Mouse (Mus musculus): ENCODE data around the gene Rock2.

Gene Rock2

GRCm38 (mm10) chr12:16872006-16872405 lies 22.7 kb upstream of the Rock2 start:
- DNase-seq (ENCODE audit: low spot score): no peak

GRCm38 (mm10) chr12:16872926-16873464 lies 21.7 kb upstream of the Rock2 start:
- no peak for DNase-seq (ENCODE audit: low spot score)

- no peak for DNase-seq (ENCODE audit: low spot score)
These were observed 21.1 kb upstream of the Rock2 start for GRCm38 (mm10) chr12:16873549-16873948.

- no peak for DNase-seq (ENCODE audit: low spot score)
These were observed 20.6 kb upstream of the Rock2 start for GRCm38 (mm10) chr12:16874086-16874485.

- no peak for DNase-seq (ENCODE audit: low spot score)
These were observed 19.4 kb upstream of the Rock2 start for GRCm38 (mm10) chr12:16875269-16875668.

GRCm38 (mm10) chr12:16875678-16876077 lies 19.0 kb upstream of the Rock2 start:
- no peak for DNase-seq (ENCODE audit: low spot score)

GRCm38 (mm10) chr12:16876667-16877066 lies 18.0 kb upstream of the Rock2 start:
- DNase-seq (ENCODE audit: low spot score): no peak

- no peak for DNase-seq (ENCODE audit: low spot score)
These were observed 17.6 kb upstream of the Rock2 start for GRCm38 (mm10) chr12:16877141-16877540.

GRCm38 (mm10) chr12:16877679-16878078 lies 17.0 kb upstream of the Rock2 start:
- DNase-seq (ENCODE audit: low spot score): no peak

GRCm38 (mm10) chr12:16879369-16879768 lies 15.3 kb upstream of the Rock2 start:
- DNase-seq (ENCODE audit: low spot score): no peak

- no peak for DNase-seq (ENCODE audit: low spot score)
These were observed 14.6 kb upstream of the Rock2 start for GRCm38 (mm10) chr12:16880077-16880476.

- no peak for DNase-seq (ENCODE audit: low spot score)
These were observed 12.3 kb upstream of the Rock2 start for GRCm38 (mm10) chr12:16882442-16882841.

GRCm38 (mm10) chr12:16883111-16883510 lies 11.6 kb upstream of the Rock2 start:
- no peak for DNase-seq (ENCODE audit: low spot score)

GRCm38 (mm10) chr12:16884534-16884933 lies 10.2 kb upstream of the Rock2 start:
- DNase-seq (ENCODE audit: low spot score): no peak

GRCm38 (mm10) chr12:16886354-16886753 lies 8.3 kb upstream of the Rock2 start:
- no peak for DNase-seq (ENCODE audit: low spot score)

- no peak for DNase-seq (ENCODE audit: low spot score)
These were observed 1.7 kb upstream of the Rock2 start for GRCm38 (mm10) chr12:16893039-16893438.

- peak; percentile 37 for DNase-seq (ENCODE audit: low spot score)
These were observed 869 bp upstream of the Rock2 start for GRCm38 (mm10) chr12:16893656-16894395.

GRCm38 (mm10) chr12:16895221-16895928 lies 680 bp downstream of the Rock2 start:
- DNase-seq (ENCODE audit: low spot score): peak; percentile 47

GRCm38 (mm10) chr12:16896073-16896789 lies 1.5 kb downstream of the Rock2 start:
- DNase-seq (ENCODE audit: low spot score): peak; percentile 39

- no peak for DNase-seq (ENCODE audit: low spot score)
These were observed 2.5 kb downstream of the Rock2 start for GRCm38 (mm10) chr12:16897225-16897624.

GRCm38 (mm10) chr12:16898221-16898620 lies 3.5 kb downstream of the Rock2 start:
- DNase-seq (ENCODE audit: low spot score): no peak

- DNase-seq (ENCODE audit: low spot score): no peak
These were observed 4.1 kb downstream of the Rock2 start for GRCm38 (mm10) chr12:16898790-16899189.
